Mouse (Mus musculus) gonadal fat pad, adult 2 months (tissue): ENCODE results near the gene 1700057G04Rik. TPM values are rescaled to one million over a fixed set of nuclear protein-coding genes. Genes with fewer than 3 reads are reported as not detected.

Experiments used
- DNase-seq: peaks from one replicate; pipeline ENCODE4 v3.0.0-alpha.2; 2012; ENCODE audit warnings: low read depth
- polyA plus RNA-seq: library from polyadenylated mRNA; depleted of rRNA; stranded (reverse); fragments of >200 nt; gene quantifications from 2 replicates; pipeline ENCODE4 v1.2.3, GENCODE M21; 2012; rRNA removed

1700057G04Rik gene
- polyA plus RNA-seq, 1 experiment, result 0.53 TPM

- DNase-seq, result no peak
Observed at GRCm38 (mm10) chr9:92386871-92387270, 77.7 kb downstream of the 1700057G04Rik start.

- DNase-seq, result no peak
Observed at GRCm38 (mm10) chr9:92387404-92387803, 78.2 kb downstream of the 1700057G04Rik start.

GRCm38 (mm10) chr9:92402628-92403027 lies 93.5 kb downstream of the 1700057G04Rik start:
- no peak for DNase-seq

Other genes with a start within 250 kb of the 1700057G04Rik start
- gene Plscr5, start 116.4 kb upstream of the 1700057G04Rik start, polyA plus RNA-seq, result not detected in 2 replicates
- gene Plscr1, start 59.6 kb upstream of the 1700057G04Rik start, polyA plus RNA-seq, result 4.5 and 5.2 TPM in 2 replicates
- 5.8 and 6.6 TPM in 2 replicates for gene Plscr2, start 33.8 kb upstream of the 1700057G04Rik start, polyA plus RNA-seq
- 7.4 and 8.9 TPM in 2 replicates for gene Plscr4, start 148.0 kb downstream of the 1700057G04Rik start, polyA plus RNA-seq
- 3.8 and 4.1 TPM in 2 replicates for gene Plod2, start 232.8 kb downstream of the 1700057G04Rik start, polyA plus RNA-seq